Mouse (Mus musculus) G1E (cell line): ENCODE measurements at regions not wholly inside any gene's neighbourhood (a gene's known extent, or its start where the extent isn't known, plus 50 kb on each side); places are given as distances from the start of the nearest gene placed in this dataset.

ENCODE experiments used
- ATAC-seq: 2 replicates; pipeline ENCODE4 v1.8.0; 2016; ENCODE audit warnings: mild to moderate bottlenecking; ENCODE audit not compliant: insufficient number of reproducible peaks, poor library complexity, low FRiP score, severe bottlenecking; ENCODE audit errors: extremely low read depth
- DNase-seq: peaks from one replicate; pipeline ENCODE4 v3.0.0; 2012; ENCODE audit warnings: low spot score
- H3K27me3 ChIP-seq: 2 replicates; pipeline ENCODE4 v1.6.1; 2012; ENCODE audit warnings: mild to moderate bottlenecking, low read length, inconsistent platforms; ENCODE audit not compliant: insufficient read depth
- H3K36me3 ChIP-seq: replicated peaks from 2 replicates; pipeline ENCODE3; 2012; ENCODE audit warnings: mild to moderate bottlenecking, inconsistent platforms
- H3K4me1 ChIP-seq: 2 replicates; pipeline ENCODE4 v1.6.1; 2012; ENCODE audit warnings: low read depth, low read length, inconsistent platforms, mixed read lengths; ENCODE audit not compliant: insufficient read depth
- H3K4me3 ChIP-seq: 2 replicates; pipeline ENCODE4 v1.5.1; 2012; ENCODE audit warnings: low read depth, mild to moderate bottlenecking, inconsistent platforms, low read length, moderate library complexity, mixed read lengths
- H3K9me3 ChIP-seq: replicated peaks from 2 replicates; pipeline ENCODE4 v1.6.1; 2012; ENCODE audit warnings: inconsistent platforms
- CTCF ChIP-seq: IDR thresholded peaks from 2 replicates; pipeline ENCODE4 v1.5.1; 2012; ENCODE audit warnings: low read depth, low read length, inconsistent platforms, mixed read lengths
- GATA1 ChIP-seq: IDR thresholded peaks from 2 replicates; pipeline ENCODE4 v1.6.1; 2012; ENCODE audit warnings: borderline replicate concordance, low read length, inconsistent platforms, mixed read lengths
- GATA2 ChIP-seq: IDR thresholded peaks from 2 replicates; pipeline ENCODE4 v1.6.1; 2012; ENCODE audit warnings: low read depth, low read length, inconsistent platforms, borderline replicate concordance
- POLR2AphosphoS5 ChIP-seq: IDR thresholded peaks from 2 replicates; pipeline ENCODE4 v1.6.1; 2012; ENCODE audit warnings: low read depth, low read length, inconsistent platforms; ENCODE audit not compliant: insufficient replicate concordance
- TAL1 ChIP-seq: conservative IDR thresholded peaks from 2 replicates; pipeline ENCODE4 v1.6.1; 2012; ENCODE audit warnings: low read depth, low read length, inconsistent platforms, mixed read lengths

- ATAC-seq (0 out of 2 replicates have a peak, but pooled peaks have one; percentile 45), DNase-seq (no peak)
- H3K27me3 ChIP-seq = no peaks in the 10 kb centered on the region
- no peaks in the 10 kb centered on the region for H3K4me1 ChIP-seq
- H3K4me3 ChIP-seq = no peak overlapping the region
- TF ChIP-seq POLR2AphosphoS5 (no peak), GATA2 (no peak), GATA1 (no peak), TAL1 (no peak), CTCF (no peak)
- no peaks in the 10 kb centered on the region for H3K36me3 ChIP-seq
- no peaks in the 10 kb centered on the region for H3K9me3 ChIP-seq
Observed at GRCm38 (mm10) chr5:9954652-9955051, 229.7 kb upstream of the Grm3 start.

GRCm38 (mm10) chr5:9938746-9939145, 213.8 kb upstream of the Grm3 start:
- DNase-seq = no peak
- no peak for ATAC-seq
- TF ChIP-seq GATA2 (no peak), GATA1 (no peak), CTCF (no peak), POLR2AphosphoS5 (no peak), TAL1 (no peak)
- Histone ChIP-seq H3K27me3 (no peaks in the 10 kb centered on the region), H3K4me1 (no peaks in the 10 kb centered on the region), H3K9me3 (no peaks in the 10 kb centered on the region), H3K4me3 (no peak overlapping the region), H3K36me3 (no peaks in the 10 kb centered on the region)

DNA sequence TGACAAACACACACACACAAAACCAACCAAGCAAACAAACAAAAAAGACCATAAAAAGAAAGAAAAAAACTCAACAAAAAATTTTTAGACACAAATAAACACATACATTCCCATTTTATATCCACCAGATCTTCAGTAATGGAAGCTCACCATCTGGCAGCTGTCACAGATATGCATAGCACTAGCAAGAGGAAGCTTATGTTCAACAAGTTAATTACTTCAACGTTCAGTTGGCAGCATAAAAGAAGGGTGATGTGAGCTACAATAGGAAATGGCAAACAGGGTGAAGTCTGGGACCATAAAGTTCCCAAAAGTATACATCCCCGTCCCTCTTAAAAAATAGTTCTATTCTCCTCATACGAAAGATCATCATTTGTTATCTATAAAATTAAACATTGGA, 188.0 kb upstream of the Grm3 start:
- no peaks in the 10 kb centered on the region for H3K36me3 ChIP-seq
- TF ChIP-seq GATA1 = no peak
- no peak for TF ChIP-seq GATA2
- no peak for TF ChIP-seq CTCF
- TF ChIP-seq POLR2AphosphoS5 = no peak
- no peak for TF ChIP-seq TAL1
- peaks cover 3% of the 10 kb centered on the region; the same call in 1 of the 2 replicates for H3K9me3 ChIP-seq
- H3K4me3 ChIP-seq = no peak overlapping the region
- H3K27me3 ChIP-seq = no peaks in the 10 kb centered on the region
- ATAC-seq (no peak), DNase-seq (no peak)
- H3K4me1 ChIP-seq = no peaks in the 10 kb centered on the region

- TF ChIP-seq GATA2 (no peak), POLR2AphosphoS5 (no peak), CTCF (no peak), GATA1 (no peak), TAL1 (no peak)
- Histone ChIP-seq H3K27me3 (no peaks in the 10 kb centered on the region), H3K4me3 (no peak overlapping the region), H3K36me3 (no peaks in the 10 kb centered on the region), H3K4me1 (no peaks in the 10 kb centered on the region), H3K9me3 (peaks cover 3% of the 10 kb centered on the region; the same call in 1 of the 2 replicates)
- no peak for DNase-seq
- ATAC-seq = no peak
Observed at GRCm38 (mm10) chr5:9911783-9912182, 186.8 kb upstream of the Grm3 start.

- Histone ChIP-seq H3K36me3 (no peaks in the 10 kb centered on the region), H3K27me3 (no peaks in the 10 kb centered on the region), H3K4me3 (no peak overlapping the region), H3K9me3 (peaks cover 3% of the 10 kb centered on the region; the same call in 1 of the 2 replicates), H3K4me1 (no peaks in the 10 kb centered on the region)
- DNase-seq = no peak
- ATAC-seq = no peak
- TF ChIP-seq TAL1 = no peak
- TF ChIP-seq CTCF = no peak
- TF ChIP-seq POLR2AphosphoS5 = no peak
- no peak for TF ChIP-seq GATA2
- no peak for TF ChIP-seq GATA1
Observed at GRCm38 (mm10) chr5:9911089-9911473, 186.1 kb upstream of the Grm3 start.

DNA sequence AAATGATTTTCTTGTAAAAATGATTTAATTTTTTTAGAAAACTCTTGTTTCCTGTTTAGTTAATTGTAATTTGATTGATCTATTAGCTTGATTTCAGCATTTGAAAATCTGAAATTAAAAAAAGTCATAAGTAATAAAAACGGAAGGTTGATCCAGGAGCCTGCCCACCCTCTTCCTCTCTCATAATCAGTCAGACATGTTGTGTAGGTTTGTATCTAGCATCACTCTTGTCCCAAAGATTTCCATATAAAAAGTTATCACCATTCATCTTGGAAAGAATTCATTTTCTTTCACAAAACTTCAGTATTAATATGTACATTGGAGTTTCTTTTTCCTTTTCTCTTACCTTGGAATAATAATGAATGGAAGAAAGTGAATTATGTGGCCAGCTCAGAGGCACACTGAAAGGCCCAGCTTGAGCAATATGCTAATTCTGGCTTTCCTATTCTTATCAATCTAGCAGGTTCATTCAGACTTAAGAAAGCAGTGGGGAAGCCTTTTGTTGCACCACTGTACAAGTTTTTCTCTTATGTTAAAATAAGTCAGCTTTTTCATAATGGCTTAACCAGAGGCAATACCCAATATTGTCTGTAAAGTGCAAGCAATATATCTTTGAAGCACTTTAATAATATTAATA, 185.6 kb upstream of the Grm3 start:
- DNase-seq = no peak
- ATAC-seq = no peak

GRCm38 (mm10) chr5:9895297-9895696, 170.3 kb upstream of the Grm3 start:
- Histone ChIP-seq H3K4me3 (no peak overlapping the region), H3K36me3 (no peaks in the 10 kb centered on the region), H3K27me3 (no peaks in the 10 kb centered on the region), H3K9me3 (no peaks in the 10 kb centered on the region), H3K4me1 (no peaks in the 10 kb centered on the region)
- ATAC-seq (no peak), DNase-seq (no peak)
- no peak for TF ChIP-seq POLR2AphosphoS5
- TF ChIP-seq TAL1 = no peak
- no peak for TF ChIP-seq GATA2
- TF ChIP-seq CTCF = no peak
- TF ChIP-seq GATA1 = no peak

More for the DNA sequence above, 185.6 kb upstream of the Grm3 start:
- no peaks in the 10 kb centered on the region for H3K27me3 ChIP-seq
- no peak for TF ChIP-seq CTCF
- no peak for TF ChIP-seq TAL1
- TF ChIP-seq POLR2AphosphoS5 = no peak
- no peak for TF ChIP-seq GATA1
- no peak for TF ChIP-seq GATA2
- no peak overlapping the region for H3K4me3 ChIP-seq
- peaks cover 3% of the 10 kb centered on the region; the same call in 1 of the 2 replicates for H3K9me3 ChIP-seq
- H3K4me1 ChIP-seq = no peaks in the 10 kb centered on the region
- H3K36me3 ChIP-seq = no peaks in the 10 kb centered on the region
